Comparison of ENCODE assay signal across 29 mouse cellular contexts in the genomic region with DNA sequence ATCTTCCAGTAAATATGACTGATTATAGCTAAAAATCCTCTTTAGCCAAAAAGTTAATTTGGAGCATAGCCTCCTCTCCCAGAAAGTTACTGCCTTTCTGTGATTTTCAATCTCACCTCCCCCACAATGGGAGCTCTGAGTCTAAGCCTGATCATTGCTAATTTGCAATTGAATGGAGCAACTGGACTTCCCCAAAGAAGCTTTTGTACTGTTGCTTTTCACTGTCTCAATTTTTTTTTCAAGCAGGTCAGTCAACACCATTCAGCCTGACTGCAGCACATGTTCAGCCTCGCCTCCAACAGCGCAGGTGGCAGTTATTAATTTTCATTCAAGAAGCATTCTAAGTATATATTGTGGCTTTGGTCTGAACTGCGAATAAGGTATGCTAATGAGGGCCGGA. TPM values are rescaled to one million over a fixed set of nuclear protein-coding genes. Genes with fewer than 3 reads are reported as not detected.
"Had no signal": no experiment of that assay in that cellular context is flagged by ENCODE, and none has a peak within 500 bp of the region (broad histone marks: within the 10 kb centered on the region; RNA-seq: fewer than 3 reads in every experiment).

No protein-coding gene starts in this region.

- H3K4me3 ChIP-seq: heart, adult 2 months; heart, embryonic 13.5 days; heart, embryonic 15.5 days; hindbrain, embryonic 13.5 days; hindbrain, embryonic 15.5 days; layer of hippocampus, adult 2 months; left cerebral cortex, adult 2 months; limb, embryonic 10.5 days; limb, embryonic 12.5 days; liver, embryonic 13.5 days; liver, embryonic 15.5 days had no signal

- H3K9ac ChIP-seq: heart, embryonic 13.5 days; heart, embryonic 15.5 days; hindbrain, embryonic 13.5 days; hindbrain, embryonic 15.5 days; limb, embryonic 12.5 days; liver, embryonic 13.5 days; liver, embryonic 15.5 days had no signal

- H3K4me1 ChIP-seq: heart, embryonic 13.5 days; heart, embryonic 15.5 days; hindbrain, embryonic 13.5 days; hindbrain, embryonic 15.5 days; limb, embryonic 10.5 days; limb, embryonic 12.5 days; liver, embryonic 13.5 days; liver, embryonic 15.5 days had no signal

- DNase-seq: gastrocnemius, postnatal 14 days; gastrocnemius, postnatal 36 days; heart, adult 2 months; heart, postnatal 14 days; heart, postnatal 36 days; kidney, adult 18-20 months; kidney, adult 8-10 months; kidney, postnatal 10 days; kidney, postnatal 25 days; kidney, postnatal 4 days; liver; liver, embryonic 13.5 days had no signal

- H3K36me3 ChIP-seq: heart, embryonic 13.5 days; heart, embryonic 15.5 days; hindbrain, embryonic 13.5 days; hindbrain, embryonic 15.5 days; limb, embryonic 10.5 days; limb, embryonic 12.5 days; liver, embryonic 13.5 days; liver, embryonic 15.5 days had no signal

- H3K27ac ChIP-seq: heart, adult 2 months; heart, embryonic 13.5 days; heart, embryonic 15.5 days; hindbrain, embryonic 13.5 days; hindbrain, embryonic 15.5 days; hindbrain, postnatal 0 days; layer of hippocampus, adult 2 months; left cerebral cortex, adult 2 months; limb, embryonic 10.5 days; limb, embryonic 12.5 days; liver, embryonic 13.5 days; liver, embryonic 15.5 days had no signal

- H3K9me3 ChIP-seq: liver, embryonic 15.5 days had no signal

RNA-seq across cellular contexts. Expression of a gene that starts 14.9 kb away (rescaled TPM):
- total RNA-seq: gastrocnemius, adult 18-20 months; gastrocnemius, adult 8-10 months; gastrocnemius, postnatal 14 days; gastrocnemius, postnatal 36 days; heart, adult 2 months; heart, postnatal 14 days; heart, postnatal 36 days; hematopoietic stem cell, adult 5-6 weeks; hindbrain, postnatal 0 days; layer of hippocampus, adult 2 months; layer of hippocampus, postnatal 10 days; layer of hippocampus, postnatal 25 days; left cerebral cortex, adult 2 months; left cerebral cortex, postnatal 14 days; left cerebral cortex, postnatal 36 days had no signal
